Mouse (Mus musculus) heart, embryonic 16.5 days (tissue): ENCODE data around the gene Kcne2. TPM values are rescaled to one million over a fixed set of nuclear protein-coding genes. Genes with fewer than 3 reads are reported as not detected.

ENCODE experiments used
- ATAC-seq: fragments of 200-750 bp; cut with Nextera tagmentation; replicated peaks from 2 replicates; pipeline ENCODE4 v1.8.0; 2017; ENCODE audit warnings: moderate number of reproducible peaks; ENCODE audit not compliant: insufficient read depth, low FRiP score; ENCODE audit errors: extremely low read depth
- H3K27ac ChIP-seq: fragments of 300-500 bp; sonication (generic); 2 replicates; pipeline ENCODE4 v1.5.1; 2014; ENCODE audit warnings: mild to moderate bottlenecking, low read length, control low read depth, moderate library complexity
- H3K27me3 ChIP-seq: fragments of 300-500 bp; sonication (generic); 2 replicates; pipeline ENCODE4 v1.6.1; 2014; ENCODE audit warnings: low read length, mixed read lengths; ENCODE audit not compliant: control insufficient read depth, insufficient read depth
- H3K36me3 ChIP-seq: fragments of 300-500 bp; sonication (generic); 2 replicates; pipeline ENCODE4 v1.6.1; 2014; ENCODE audit not compliant: control insufficient read depth, insufficient read depth
- H3K4me1 ChIP-seq: fragments of 300-500 bp; sonication (generic); 2 replicates; pipeline ENCODE4 v1.6.1; 2014; ENCODE audit warnings: low read length, mixed read lengths; ENCODE audit not compliant: control insufficient read depth, insufficient read depth
- H3K4me2 ChIP-seq: fragments of 300-500 bp; sonication (generic); 2 replicates; pipeline ENCODE4 v1.6.1; 2014; ENCODE audit warnings: low read depth, mild to moderate bottlenecking, control low read depth, low read length
- H3K4me3 ChIP-seq: fragments of 300-500 bp; sonication (generic); 2 replicates; pipeline ENCODE4 v1.5.1; 2014; ENCODE audit warnings: mild to moderate bottlenecking, control low read depth, low read length
- H3K9ac ChIP-seq: fragments of 300-500 bp; sonication (generic); 2 replicates; pipeline ENCODE4 v1.6.1; 2014; ENCODE audit warnings: low read length, control low read depth
- H3K9me3 ChIP-seq: fragments of 300-500 bp; sonication (generic); replicated peaks from 2 replicates; pipeline ENCODE4 v1.6.1; 2016; ENCODE audit warnings: low read length; ENCODE audit not compliant: control insufficient read depth
- WGBS: fragments of 180-500 bp; shearing (Covaris S2); extraction: QIAGEN DNeasy Blood & Tissue Kit; methylation state at CpG from one replicate; pipeline ENCODE4 v1.1.7; 2014; 5-methylcytosine and 5-hydroxymethylcytosine counted together
- polyA plus RNA-seq: library from polyadenylated mRNA; unstranded; fragments of >200 nt; fragmentation: Nextera tagmentation; extraction: Ambion mirVana; gene quantifications from 2 replicates; pipeline ENCODE4 v1.2.1, GENCODE M21; 2015

Kcne2 gene
- polyA plus RNA-seq, 1 experiment from 2014 or later = 1.3 TPM

GRCm38 (mm10) chr16:92275526-92275925 is 16.7 kb upstream of the Kcne2 start:
- no peak for ATAC-seq
- no peak overlapping the region for H3K27ac ChIP-seq
- H3K4me2 ChIP-seq = no peak overlapping the region
- H3K27me3 ChIP-seq = no peaks in the 10 kb centered on the region
- no peaks in the 10 kb centered on the region for H3K9me3 ChIP-seq
- H3K4me3 ChIP-seq = no peak overlapping the region
- WGBS = 78% methylated on average over 4 of the region's 4 CpGs
- no peaks in the 10 kb centered on the region for H3K36me3 ChIP-seq
- no peaks in the 10 kb centered on the region for H3K4me1 ChIP-seq
- H3K9ac ChIP-seq = no peak overlapping the region

- no peak for ATAC-seq
- no peak overlapping the region for H3K4me3 ChIP-seq
- WGBS = 92% methylated on average over 5 of the region's 5 CpGs
- H3K9ac ChIP-seq = no peak overlapping the region
- no peak overlapping the region for H3K27ac ChIP-seq
- no peaks in the 10 kb centered on the region for H3K36me3 ChIP-seq
- H3K9me3 ChIP-seq = no peaks in the 10 kb centered on the region
- H3K27me3 ChIP-seq = no peaks in the 10 kb centered on the region
- no peaks in the 10 kb centered on the region for H3K4me1 ChIP-seq
- H3K4me2 ChIP-seq = no peak overlapping the region
These were observed 9.5 kb upstream of the Kcne2 start for GRCm38 (mm10) chr16:92282671-92283070.

- no peaks in the 10 kb centered on the region for H3K9me3 ChIP-seq
- H3K36me3 ChIP-seq = no peaks in the 10 kb centered on the region
- H3K4me3 ChIP-seq = no peak overlapping the region
- H3K9ac ChIP-seq = no peak overlapping the region
- H3K27ac ChIP-seq = no peak overlapping the region
- no peak for ATAC-seq
- no peaks in the 10 kb centered on the region for H3K4me1 ChIP-seq
- 22% methylated on average over 10 of the region's 10 CpGs for WGBS
- no peak overlapping the region for H3K4me2 ChIP-seq
- H3K27me3 ChIP-seq = no peaks in the 10 kb centered on the region
These were observed 7.1 kb upstream of the Kcne2 start for GRCm38 (mm10) chr16:92285068-92285467.

GRCm38 (mm10) chr16:92286609-92287008 is 5.6 kb upstream of the Kcne2 start:
- Histone ChIP-seq H3K9me3 (no peaks in the 10 kb centered on the region), H3K36me3 (no peaks in the 10 kb centered on the region), H3K4me2 (no peak overlapping the region), H3K4me3 (no peak overlapping the region), H3K27me3 (no peaks in the 10 kb centered on the region), H3K27ac (no peak overlapping the region), H3K9ac (no peak overlapping the region), H3K4me1 (no peaks in the 10 kb centered on the region)
- no peak for ATAC-seq
- 5% methylated on average over 7 of the region's 7 CpGs for WGBS

GRCm38 (mm10) chr16:92288778-92289177 is 3.4 kb upstream of the Kcne2 start:
- Histone ChIP-seq H3K4me3 (no peak overlapping the region), H3K27me3 (no peaks in the 10 kb centered on the region; the same call in 1 of the 2 replicates), H3K27ac (no peak overlapping the region), H3K9ac (no peak overlapping the region), H3K4me1 (no peaks in the 10 kb centered on the region), H3K36me3 (no peaks in the 10 kb centered on the region), H3K4me2 (no peak overlapping the region), H3K9me3 (no peaks in the 10 kb centered on the region)
- ATAC-seq = no peak
- WGBS = 74% methylated on average over 9 of the region's 9 CpGs

- Histone ChIP-seq H3K4me1 (peaks cover 2% of the 10 kb centered on the region; the same call in 1 of the 2 replicates), H3K27ac (no peak overlapping the region), H3K4me3 (no peak overlapping the region), H3K27me3 (no peaks in the 10 kb centered on the region; the same call in 1 of the 2 replicates), H3K9ac (no peak overlapping the region), H3K9me3 (no peaks in the 10 kb centered on the region), H3K4me2 (no peak overlapping the region), H3K36me3 (no peaks in the 10 kb centered on the region)
- no peak for ATAC-seq
These were observed 2.1 kb upstream of the Kcne2 start for GRCm38 (mm10) chr16:92290045-92290444.

GRCm38 (mm10) chr16:92294267-92294970 is 2.2 kb downstream of the Kcne2 start:
- peaks cover 8% of the 10 kb centered on the region; the same call in 1 of the 2 replicates for H3K4me1 ChIP-seq
- no peak for ATAC-seq
- H3K4me3 ChIP-seq = no peak overlapping the region
- no peaks in the 10 kb centered on the region; the same call in 1 of the 2 replicates for H3K27me3 ChIP-seq
- H3K4me2 ChIP-seq = no peak overlapping the region
- H3K9ac ChIP-seq = no peak overlapping the region
- no peaks in the 10 kb centered on the region for H3K9me3 ChIP-seq
- no peak overlapping the region for H3K27ac ChIP-seq
- no peaks in the 10 kb centered on the region for H3K36me3 ChIP-seq
- WGBS = 61% methylated on average over 12 of the region's 12 CpGs

GRCm38 (mm10) chr16:92295328-92295727 is 3.1 kb downstream of the Kcne2 start:
- no peak overlapping the region for H3K4me2 ChIP-seq

GRCm38 (mm10) chr16:92300649-92301411 is 8.6 kb downstream of the Kcne2 start, which contains the start of gene Smim11:
TSS of gene Smim11 (plus strand) at chr16:92301286.
- H3K4me2 ChIP-seq = peak within 1 kb of the TSS; percentile 96
- peaks cover 2% of the 10 kb centered on the region; the same call in 1 of the 2 replicates for H3K36me3 ChIP-seq
- WGBS = 9% methylated on average over 32 of the region's 32 CpGs

More at GRCm38 (mm10) chr16:92295328-92295727, 3.1 kb downstream of the Kcne2 start:
- Histone ChIP-seq H3K27me3 (no peaks in the 10 kb centered on the region; the same call in 1 of the 2 replicates), H3K27ac (0 out of 2 replicates have a peak overlapping the region, but pooled peaks have one; percentile 16), H3K4me3 (no peak overlapping the region), H3K4me1 (peaks cover 8% of the 10 kb centered on the region; the same call in 1 of the 2 replicates), H3K9me3 (no peaks in the 10 kb centered on the region), H3K36me3 (no peaks in the 10 kb centered on the region), H3K9ac (peak overlapping the region; percentile 47; the same call in 1 of the 2 replicates)
- WGBS = 23% methylated on average over 2 of the region's 2 CpGs
- ATAC-seq = peak; percentile 63

More at GRCm38 (mm10) chr16:92300649-92301411, 8.6 kb downstream of the Kcne2 start, which contains the start of gene Smim11:
- H3K27ac ChIP-seq = peak within 1 kb of the TSS; percentile 88
- H3K4me3 ChIP-seq = peak within 1 kb of the TSS; percentile 80
- H3K4me1 ChIP-seq = peaks cover 19% of the 10 kb centered on the region
- no peaks in the 10 kb centered on the region for H3K9me3 ChIP-seq
- no peaks in the 10 kb centered on the region for H3K27me3 ChIP-seq
- peak; percentile 89 for ATAC-seq
- H3K9ac ChIP-seq = peak within 1 kb of the TSS; percentile 87
